Mouse (Mus musculus): ENCODE results near the gene Stard5. TPM values are rescaled to one million over a fixed set of nuclear protein-coding genes. Genes with fewer than 3 reads are reported as not detected.

The Stard5 gene
- total and polyA plus RNA-seq, 3 experiments: 0.57 to 8.7 (median 3.6) TPM

DNA sequence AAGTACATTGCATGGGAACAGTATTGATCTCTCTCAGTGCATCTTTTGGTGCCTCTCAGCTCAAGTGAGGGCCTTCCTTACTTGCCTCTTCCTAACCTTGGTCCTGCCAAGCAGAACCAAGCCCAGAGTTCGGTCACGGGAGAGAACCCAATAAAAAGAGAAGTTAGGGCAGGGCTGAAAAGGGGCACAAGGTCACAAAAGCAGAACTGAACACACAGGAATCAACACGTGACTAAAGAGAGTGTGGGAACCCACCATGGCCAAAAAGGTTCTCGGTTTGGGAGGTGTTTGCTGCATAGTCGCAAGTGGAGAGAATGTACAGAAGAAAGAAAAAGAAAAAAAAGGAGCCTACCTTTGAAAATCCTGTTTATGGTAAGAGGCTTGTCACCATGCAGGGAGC, 13.7 kb downstream of the Stard5 start:
- DNase-seq (ENCODE audit: low spot score) (no peak), ATAC-seq (ENCODE audit: extremely low read depth, insufficient number of reproducible peaks, low FRiP score, poor library complexity, severe bottlenecking) (no peak)
- peaks cover 4% of the 10 kb centered on the region; the same call in 1 of the 2 replicates for H3K27me3 ChIP-seq (ENCODE audit: insufficient read depth, low read length)
- no peak overlapping the region for H3K4me3 ChIP-seq (ENCODE audit: low read depth, low read length)
- no peak for TF ChIP-seq GATA1 (IDR thresholded peaks at IDR 0.05; ENCODE audit: borderline replicate concordance, low read length)
- no peak for TF ChIP-seq GATA2 (IDR thresholded peaks at IDR 0.05; ENCODE audit: borderline replicate concordance, low read depth, low read length)
- no peak for TF ChIP-seq CTCF (IDR thresholded peaks at IDR 0.05; ENCODE audit: low read depth, low read length)
- no peak for TF ChIP-seq POLR2AphosphoS5 (IDR thresholded peaks at IDR 0.05; ENCODE audit: insufficient replicate concordance, low read depth, low read length)
- no peak for TF ChIP-seq TAL1 (conservative IDR thresholded peaks at IDR 0.05; ENCODE audit: low read depth, low read length)
- no peaks in the 10 kb centered on the region for H3K9me3 ChIP-seq (replicated peaks)
- H3K4me1 ChIP-seq (ENCODE audit: insufficient read depth, low read depth, low read length): no peaks in the 10 kb centered on the region
- H3K36me3 ChIP-seq (replicated peaks): no peaks in the 10 kb centered on the region

GRCm38 (mm10) chr7:83648807-83649206, 17.0 kb downstream of the Stard5 start:
- H3K4me1 ChIP-seq (ENCODE audit: insufficient read depth, low read depth, low read length): no peaks in the 10 kb centered on the region
- DNase-seq (ENCODE audit: low spot score): no peak
- H3K9me3 ChIP-seq (replicated peaks): no peaks in the 10 kb centered on the region
- ATAC-seq (ENCODE audit: extremely low read depth, insufficient number of reproducible peaks, low FRiP score, poor library complexity, severe bottlenecking): no peak
- no peak for TF ChIP-seq GATA2 (IDR thresholded peaks at IDR 0.05; ENCODE audit: borderline replicate concordance, low read depth, low read length)
- TF ChIP-seq GATA1 (IDR thresholded peaks at IDR 0.05; ENCODE audit: borderline replicate concordance, low read length): no peak
- TF ChIP-seq CTCF (IDR thresholded peaks at IDR 0.05; ENCODE audit: low read depth, low read length): no peak
- TF ChIP-seq POLR2AphosphoS5 (IDR thresholded peaks at IDR 0.05; ENCODE audit: insufficient replicate concordance, low read depth, low read length): no peak
- no peak for TF ChIP-seq TAL1 (conservative IDR thresholded peaks at IDR 0.05; ENCODE audit: low read depth, low read length)
- no peaks in the 10 kb centered on the region for H3K36me3 ChIP-seq (replicated peaks)
- H3K4me3 ChIP-seq (ENCODE audit: low read depth, low read length): no peak overlapping the region
- peaks cover 14% of the 10 kb centered on the region; the same call in 1 of the 2 replicates for H3K27me3 ChIP-seq (ENCODE audit: insufficient read depth, low read length)

- Histone ChIP-seq H3K9me3 (replicated peaks) (no peaks in the 10 kb centered on the region), H3K27me3 (ENCODE audit: insufficient read depth, low read length) (peaks cover 23% of the 10 kb centered on the region), H3K36me3 (replicated peaks) (no peaks in the 10 kb centered on the region), H3K4me1 (ENCODE audit: insufficient read depth, low read depth, low read length) (no peaks in the 10 kb centered on the region), H3K4me3 (ENCODE audit: low read depth, low read length) (no peak overlapping the region)
- no peak for TF ChIP-seq TAL1 (conservative IDR thresholded peaks at IDR 0.05; ENCODE audit: low read depth, low read length)
- TF ChIP-seq POLR2AphosphoS5 (IDR thresholded peaks at IDR 0.05; ENCODE audit: insufficient replicate concordance, low read depth, low read length): no peak
- TF ChIP-seq GATA1 (IDR thresholded peaks at IDR 0.05; ENCODE audit: borderline replicate concordance, low read length): no peak
- TF ChIP-seq CTCF (IDR thresholded peaks at IDR 0.05; ENCODE audit: low read depth, low read length): no peak
- no peak for TF ChIP-seq GATA2 (IDR thresholded peaks at IDR 0.05; ENCODE audit: borderline replicate concordance, low read depth, low read length)
- DNase-seq (ENCODE audit: low spot score) (no peak), ATAC-seq (ENCODE audit: extremely low read depth, insufficient number of reproducible peaks, low FRiP score, poor library complexity, severe bottlenecking) (no peak)
These were observed 18.9 kb downstream of the Stard5 start for GRCm38 (mm10) chr7:83650638-83651037.

- no peaks in the 10 kb centered on the region for H3K36me3 ChIP-seq (replicated peaks)
- TF ChIP-seq POLR2AphosphoS5 (IDR thresholded peaks at IDR 0.05; ENCODE audit: insufficient replicate concordance, low read depth, low read length): no peak
- TF ChIP-seq CTCF (IDR thresholded peaks at IDR 0.05; ENCODE audit: low read depth, low read length): no peak
- no peak for TF ChIP-seq GATA1 (IDR thresholded peaks at IDR 0.05; ENCODE audit: borderline replicate concordance, low read length)
- TF ChIP-seq TAL1 (conservative IDR thresholded peaks at IDR 0.05; ENCODE audit: low read depth, low read length): no peak
- TF ChIP-seq GATA2 (IDR thresholded peaks at IDR 0.05; ENCODE audit: borderline replicate concordance, low read depth, low read length): no peak
- H3K27me3 ChIP-seq (ENCODE audit: insufficient read depth, low read length): peaks cover 23% of the 10 kb centered on the region
- no peak for DNase-seq (ENCODE audit: low spot score)
- no peak for ATAC-seq (ENCODE audit: extremely low read depth, insufficient number of reproducible peaks, low FRiP score, poor library complexity, severe bottlenecking)
- no peak overlapping the region for H3K4me3 ChIP-seq (ENCODE audit: low read depth, low read length)
- H3K9me3 ChIP-seq (replicated peaks): no peaks in the 10 kb centered on the region
- H3K4me1 ChIP-seq (ENCODE audit: insufficient read depth, low read depth, low read length): no peaks in the 10 kb centered on the region
These were observed 20.7 kb downstream of the Stard5 start for GRCm38 (mm10) chr7:83652498-83652897.

DNA sequence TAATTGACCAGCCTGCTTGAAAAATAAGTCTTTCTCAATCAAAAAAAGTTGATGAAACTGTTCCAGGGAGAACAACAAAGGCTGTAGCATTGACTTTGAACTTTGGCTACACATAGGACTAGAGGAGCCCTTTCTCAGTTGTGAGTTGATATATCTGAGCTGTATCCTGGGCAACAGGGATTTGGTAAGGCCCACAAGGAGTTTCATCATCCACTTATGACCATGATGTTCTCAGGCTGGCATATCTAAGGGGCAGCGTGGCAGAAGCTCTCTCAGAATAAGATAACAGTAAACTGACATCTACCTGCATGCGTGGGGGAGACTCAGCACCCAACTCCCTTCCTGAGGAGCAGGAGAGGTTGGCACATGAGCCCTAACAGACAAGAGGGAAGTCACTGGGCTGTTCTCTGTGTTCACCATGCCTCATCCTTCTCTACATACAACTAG, 21.9 kb downstream of the Stard5 start:
- Histone ChIP-seq H3K4me1 (ENCODE audit: insufficient read depth, low read depth, low read length) (no peaks in the 10 kb centered on the region), H3K36me3 (replicated peaks) (no peaks in the 10 kb centered on the region), H3K4me3 (ENCODE audit: low read depth, low read length) (no peak overlapping the region), H3K9me3 (replicated peaks) (no peaks in the 10 kb centered on the region), H3K27me3 (ENCODE audit: insufficient read depth, low read length) (peaks cover 23% of the 10 kb centered on the region)
- no peak for ATAC-seq (ENCODE audit: extremely low read depth, insufficient number of reproducible peaks, low FRiP score, poor library complexity, severe bottlenecking)
- no peak for DNase-seq (ENCODE audit: low spot score)
- no peak for TF ChIP-seq CTCF (IDR thresholded peaks at IDR 0.05; ENCODE audit: low read depth, low read length)
- TF ChIP-seq TAL1 (conservative IDR thresholded peaks at IDR 0.05; ENCODE audit: low read depth, low read length): no peak
- no peak for TF ChIP-seq GATA2 (IDR thresholded peaks at IDR 0.05; ENCODE audit: borderline replicate concordance, low read depth, low read length)
- no peak for TF ChIP-seq POLR2AphosphoS5 (IDR thresholded peaks at IDR 0.05; ENCODE audit: insufficient replicate concordance, low read depth, low read length)
- no peak for TF ChIP-seq GATA1 (IDR thresholded peaks at IDR 0.05; ENCODE audit: borderline replicate concordance, low read length)

GRCm38 (mm10) chr7:83654196-83654595, 22.4 kb downstream of the Stard5 start:
- Histone ChIP-seq H3K27me3 (ENCODE audit: insufficient read depth, low read length) (peaks cover 23% of the 10 kb centered on the region), H3K9me3 (replicated peaks) (no peaks in the 10 kb centered on the region), H3K4me3 (ENCODE audit: low read depth, low read length) (no peak overlapping the region), H3K36me3 (replicated peaks) (no peaks in the 10 kb centered on the region), H3K4me1 (ENCODE audit: insufficient read depth, low read depth, low read length) (no peaks in the 10 kb centered on the region)
- no peak for ATAC-seq (ENCODE audit: extremely low read depth, insufficient number of reproducible peaks, low FRiP score, poor library complexity, severe bottlenecking)
- TF ChIP-seq GATA1 (IDR thresholded peaks at IDR 0.05; ENCODE audit: borderline replicate concordance, low read length): no peak
- no peak for TF ChIP-seq CTCF (IDR thresholded peaks at IDR 0.05; ENCODE audit: low read depth, low read length)
- no peak for TF ChIP-seq POLR2AphosphoS5 (IDR thresholded peaks at IDR 0.05; ENCODE audit: insufficient replicate concordance, low read depth, low read length)
- no peak for TF ChIP-seq GATA2 (IDR thresholded peaks at IDR 0.05; ENCODE audit: borderline replicate concordance, low read depth, low read length)
- no peak for TF ChIP-seq TAL1 (conservative IDR thresholded peaks at IDR 0.05; ENCODE audit: low read depth, low read length)
- no peak for DNase-seq (ENCODE audit: low spot score)
